In the genomic region with DNA sequence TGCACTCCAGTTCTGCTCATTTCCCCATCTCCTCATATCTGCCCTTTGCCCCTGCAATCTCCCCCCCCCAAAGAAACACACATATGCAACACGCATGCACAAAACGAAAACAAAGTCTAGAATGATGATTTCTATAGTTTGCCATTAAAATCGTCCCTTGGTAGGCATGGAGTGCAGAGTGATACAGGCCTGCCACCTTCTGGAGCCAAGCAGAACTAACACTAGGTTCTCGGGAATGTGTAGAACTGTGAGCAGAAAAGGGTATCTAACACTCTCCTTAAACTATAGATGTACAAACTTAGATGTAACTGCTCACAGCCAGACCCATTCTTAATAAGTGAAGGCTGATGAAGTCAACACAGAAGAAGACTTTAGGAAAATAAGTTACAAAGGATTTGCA, we compare ENCODE assay signal across 9 mouse cellular contexts. TPM values are rescaled to one million over a fixed set of nuclear protein-coding genes. Genes with fewer than 3 reads are reported as not detected.
DNase-seq lines count a peak whose midpoint lies in the region; ATAC-seq and TF ChIP-seq lines count a peak whose summit lies in the region.
"Had no signal": no experiment of that assay in that cellular context is flagged by ENCODE, and none has a peak within 500 bp of the region (broad histone marks: within the 10 kb centered on the region; RNA-seq: fewer than 3 reads in every experiment).

No protein-coding gene starts in this region.

- no peak for TF ChIP-seq EP300 in stomach, postnatal 0 days (optimal IDR thresholded peaks at IDR 0.05)

- no peak overlapping the region for H3K9ac ChIP-seq in ES-E14 (ENCODE audit: insufficient read depth, low read depth, low read length, poor library complexity, severe bottlenecking)
- no peak overlapping the region for H3K9ac ChIP-seq in stomach, postnatal 0 days (ENCODE audit: low read length)
- H3K9ac ChIP-seq: embryonic facial prominence, embryonic 13.5 days; liver, embryonic 13.5 days had no signal

- no peaks in the 10 kb centered on the region for H3K36me3 ChIP-seq in ES-E14 (ENCODE audit: control insufficient read depth, insufficient read depth, low read length, poor library complexity, severe bottlenecking)
- H3K36me3 ChIP-seq in stomach, postnatal 0 days (ENCODE audit: control insufficient read depth, insufficient read depth, low read length), result no peaks in the 10 kb centered on the region
- H3K36me3 ChIP-seq: embryonic facial prominence, embryonic 13.5 days; liver, embryonic 13.5 days had no signal

- in situ Hi-C loops in ES-E14 (cut with MboI; ENCODE audit: low sequenced_read_pairs in 2 of 2, unreplicated experiment in 2 of 2), result loop anchor here in 1 of 2 experiments (10.0 kb wide), 1 partner anchor 480 kb away; no protein-coding TSS in a partner anchor

- H3K27me3 ChIP-seq in stomach, postnatal 0 days (ENCODE audit: control insufficient read depth, insufficient read depth, low read length), result no peaks in the 10 kb centered on the region
- H3K27me3 ChIP-seq: embryonic facial prominence, embryonic 13.5 days; liver, embryonic 13.5 days had no signal

- H3K27ac ChIP-seq in ES-E14 (ENCODE audit: insufficient read depth, low read depth, low read length, poor library complexity, severe bottlenecking), result no peak overlapping the region
- H3K27ac ChIP-seq in stomach, postnatal 0 days (replicated peaks), result no peak overlapping the region
- H3K27ac ChIP-seq: embryonic facial prominence, embryonic 13.5 days; liver, embryonic 13.5 days had no signal

- no peak overlapping the region for H3K4me2 ChIP-seq in stomach, postnatal 0 days (replicated peaks; ENCODE audit: low read depth)
- H3K4me2 ChIP-seq: embryonic facial prominence, embryonic 13.5 days; liver, embryonic 13.5 days had no signal

- no peak overlapping the region for H3K4me3 ChIP-seq in ES-E14 (ENCODE audit: insufficient read depth in 1 of 2, low read depth in 1 of 2, low read length in 2 of 2, poor library complexity in 1 of 2, severe bottlenecking in 1 of 2)
- no peak overlapping the region for H3K4me3 ChIP-seq in stomach, postnatal 0 days (ENCODE audit: low read depth, low read length)
- H3K4me3 ChIP-seq: embryonic facial prominence, embryonic 13.5 days; liver, embryonic 13.5 days had no signal

- peak; percentile 79 for ATAC-seq in granulocyte monocyte progenitor cell, adult 5-6 weeks (replicated peaks; ENCODE audit: poor library complexity, severe bottlenecking)
- ATAC-seq in stomach, postnatal 0 days (ENCODE audit: low FRiP score, low TSS enrichment), result peak; percentile 63; the same call in 1 of the 2 replicates

- H3K9me3 ChIP-seq in ES-E14 (ENCODE audit: control insufficient read depth, insufficient read depth, low read depth, low read length), result no peaks in the 10 kb centered on the region
- no peaks in the 10 kb centered on the region for H3K9me3 ChIP-seq in stomach, postnatal 0 days (ENCODE audit: control insufficient read depth, low read length)
- H3K9me3 ChIP-seq: embryonic facial prominence, embryonic 13.5 days; liver, embryonic 13.5 days had no signal

- TF ChIP-seq CTCF in stomach, postnatal 0 days (IDR thresholded peaks at IDR 0.05; ENCODE audit: low read depth), result peak; percentile 96

- H3K4me1 ChIP-seq in ES-E14 (ENCODE audit: control insufficient read depth in 2 of 2, insufficient read depth in 2 of 2, low read length in 2 of 2, poor library complexity in 1 of 2), result no peaks in the 10 kb centered on the region
- no peaks in the 10 kb centered on the region for H3K4me1 ChIP-seq in stomach, postnatal 0 days (replicated peaks; ENCODE audit: control insufficient read depth, insufficient read depth)
- H3K4me1 ChIP-seq: embryonic facial prominence, embryonic 13.5 days; liver, embryonic 13.5 days had no signal

- 11% methylated on average over 4 of the region's 4 CpGs for WGBS in stomach, postnatal 0 days

- DNase-seq in kidney, adult 18-20 months, result peak; percentile 20
- no peak for DNase-seq in kidney, adult 11 months
- DNase-seq in ES-E14 (ENCODE audit: low read depth, low spot score), result no peak
- DNase-seq in brain, adult 2 months (ENCODE audit: low read depth, low spot score), result peak; percentile 67
- peak; percentile 27 for DNase-seq in lung, postnatal 36 days
- DNase-seq in stomach, postnatal 0 days (ENCODE audit: low spot score), result peak; percentile 26
- DNase-seq: liver, embryonic 13.5 days had no signal

TF ChIP-seq in ES-E14, 5 proteins besides CTCF, POLR2A, EP300 and RAD21:
- TF ChIP-seq MAFK (IDR thresholded peaks at IDR 0.05; ENCODE audit: insufficient read depth, low read depth, low read length) (no peak), ZC3H11A (IDR thresholded peaks at IDR 0.05; ENCODE audit: borderline replicate concordance, low read depth, low read length) (peak; percentile 98)

RNA-seq across cellular contexts. Expression of gene Ankrd55, which starts 23.6 kb away (rescaled TPM):
- total RNA-seq in ES-E14 (2012; rRNA removed), result 0.18 TPM in 1 of 2 replicates, not detected in the other
- 0.67 TPM in 1 of 2 replicates, not detected in the other for total RNA-seq in granulocyte monocyte progenitor cell, adult 5-6 weeks (2014; fragmentation: Nextera tagmentation)
- total RNA-seq in granulocyte monocyte progenitor cell, adult 5-6 weeks (2017), result not detected in 2 replicates
- polyA plus RNA-seq in stomach, postnatal 0 days (2015; fragmentation: Nextera tagmentation; extraction: Ambion mirVana), result 0.08 and 0.33 TPM in 2 replicates

Comparison
In these comparisons a context has a peak if more than half of its experiments do, and no peak if none do; other contexts are left out.
1. DNase-seq: peak in kidney, adult 18-20 months (single experiment), brain, adult 2 months (single experiment), lung, postnatal 36 days (single experiment) and stomach, postnatal 0 days (single experiment); none in kidney, adult 11 months (single experiment) and ES-E14 (single experiment).